Mouse (Mus musculus) bone marrow macrophage, adult 2 months (primary cell): ENCODE results near the gene Ncan.

ENCODE experiments used
- CTCF ChIP-seq: IDR thresholded peaks from 2 replicates; pipeline ENCODE4 v1.5.1; 2012; ENCODE audit warnings: low read depth, mild to moderate bottlenecking, low read length, moderate library complexity
- POLR2A ChIP-seq: IDR thresholded peaks from 2 replicates; pipeline ENCODE4 v1.6.1; 2012; ENCODE audit warnings: mild to moderate bottlenecking, low read depth, low read length, borderline replicate concordance

DNA sequence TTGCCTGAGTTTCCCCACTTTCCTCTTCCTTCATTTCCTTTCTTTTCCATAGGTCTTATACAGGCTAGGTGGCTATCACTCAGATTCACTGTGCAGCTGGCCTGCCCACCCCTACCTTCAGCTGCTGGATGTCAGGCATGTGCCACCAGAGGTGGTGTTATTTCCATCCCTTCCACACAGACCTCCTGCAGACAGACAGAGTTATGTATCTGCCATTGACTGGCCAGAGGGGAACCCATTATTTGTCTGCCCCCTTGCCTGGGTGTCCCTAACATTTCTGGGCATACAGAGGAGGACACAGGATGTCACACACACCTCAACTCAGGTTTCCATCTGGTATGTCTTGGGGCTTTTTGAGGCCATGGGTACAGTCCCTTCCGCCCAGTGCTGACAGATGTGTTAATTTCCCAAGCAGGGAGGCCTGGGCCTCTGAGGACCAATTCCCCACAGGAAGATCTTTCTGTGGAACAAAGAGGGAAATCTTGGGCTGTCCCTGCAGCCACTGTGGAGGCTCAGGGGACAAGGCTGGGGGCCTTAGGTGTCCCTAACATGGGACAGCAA lies 36.6 kb upstream of the Ncan start:
- TF ChIP-seq POLR2A, result no peak
- no peak for TF ChIP-seq CTCF
